Mouse (Mus musculus) liver, postnatal 0 days (tissue): ENCODE measurements at regions not wholly inside any gene's neighbourhood (a gene's known extent, or its start where the extent isn't known, plus 50 kb on each side); places are given as distances from the start of the nearest gene placed in this dataset.

Experiments used
- CTCF ChIP-seq: sonication (generic); IDR thresholded peaks from 2 replicates; pipeline ENCODE4 v1.5.1; 2016; ENCODE audit warnings: antibody characterized with exemption, low read depth
- EP300 ChIP-seq: IDR thresholded peaks from 2 replicates; pipeline ENCODE4 v1.6.1; 2016; ENCODE audit warnings: antibody characterized with exemption, low read depth, mild to moderate bottlenecking

DNA sequence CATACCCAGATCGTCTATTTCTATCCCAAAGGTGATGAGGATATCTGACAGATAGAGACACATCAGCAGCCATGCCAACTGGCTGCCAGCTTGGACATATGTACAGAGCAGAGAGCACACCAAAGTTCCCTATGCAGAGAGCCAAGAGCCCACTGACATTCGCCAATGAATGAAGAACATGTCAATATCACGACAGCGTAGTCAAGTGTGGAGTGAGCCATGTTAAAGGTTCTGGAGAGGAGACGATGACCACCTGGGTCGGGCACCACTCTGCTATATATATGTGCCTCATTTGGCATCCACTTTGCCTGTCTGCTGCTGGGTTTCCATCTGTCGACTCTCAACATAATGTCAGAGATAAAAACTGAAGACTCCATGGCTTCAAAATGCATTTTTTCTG lies 159.2 kb upstream of the Gbe1 start:
- TF ChIP-seq CTCF (no peak), EP300 (no peak)
